Mouse (Mus musculus) liver, adult 2 months (tissue): ENCODE measurements around the gene Olfr1499.

Experiments used
- CTCF ChIP-seq: fragments of 200-500 bp; IDR thresholded peaks from 2 replicates; pipeline ENCODE4 v1.5.1; 2011; ENCODE audit warnings: low read depth, low read length, control low read depth
- POLR2A ChIP-seq: fragments of 200-500 bp; IDR thresholded peaks from 2 replicates; pipeline ENCODE4 v1.6.1; 2011; ENCODE audit warnings: low read length, control low read depth; ENCODE audit not compliant: insufficient read depth; ENCODE audit errors: extremely low read depth

DNA sequence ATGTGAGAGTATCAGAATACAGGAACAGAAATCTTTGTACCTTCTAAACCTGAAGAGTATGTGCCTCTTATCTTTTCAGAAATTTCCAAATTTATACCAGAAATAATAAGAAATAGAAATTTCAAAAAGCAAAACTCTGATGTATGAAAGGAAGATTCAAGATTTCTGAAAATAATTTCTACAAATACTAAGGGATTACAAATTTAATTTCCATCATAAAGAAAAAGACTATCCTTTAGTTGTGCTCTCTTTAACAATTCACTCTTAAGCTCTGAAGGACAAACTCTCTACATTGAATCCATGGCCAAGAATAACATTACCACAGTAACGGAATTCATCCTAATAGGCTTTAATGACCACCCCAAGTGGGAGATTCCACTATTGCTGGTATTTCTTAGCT, 42.2 kb upstream of the Olfr1499 start, which contains the start of gene Olfr1502:
- no peak for TF ChIP-seq CTCF
- TF ChIP-seq POLR2A = no peak
